Mouse (Mus musculus): Measurements from ENCODE around the gene Cep128. TPM values are rescaled to one million over a fixed set of nuclear protein-coding genes. Genes with fewer than 3 reads are reported as not detected.

Gene Cep128
- polyA plus RNA-seq, 1 experiment from 2014 or later = 3.7 TPM

GRCm38 (mm10) chr12:91416828-91417227, 32.6 kb upstream of the Cep128 start:
- Histone ChIP-seq H3K36me3 (ENCODE audit: control insufficient read depth, insufficient read depth) (no peaks in the 10 kb centered on the region), H3K9ac (ENCODE audit: low read depth, low read length) (no peak overlapping the region), H3K9me3 (ENCODE audit: control insufficient read depth) (no peaks in the 10 kb centered on the region), H3K27me3 (replicated peaks; ENCODE audit: control insufficient read depth, insufficient read depth, low read length) (no peaks in the 10 kb centered on the region), H3K4me1 (replicated peaks; ENCODE audit: control insufficient read depth, insufficient read depth, low read length) (no peaks in the 10 kb centered on the region), H3K27ac (ENCODE audit: low read depth, low read length) (no peak overlapping the region), H3K4me3 (ENCODE audit: low read depth, low read length) (no peak overlapping the region), H3K4me2 (replicated peaks; ENCODE audit: low read depth) (no peak overlapping the region)
- ATAC-seq = no peak
- 92% methylated on average over 7 of the region's 7 CpGs for WGBS
- no peak for TF ChIP-seq CTCF (IDR thresholded peaks at IDR 0.05; ENCODE audit: low read depth)

DNA sequence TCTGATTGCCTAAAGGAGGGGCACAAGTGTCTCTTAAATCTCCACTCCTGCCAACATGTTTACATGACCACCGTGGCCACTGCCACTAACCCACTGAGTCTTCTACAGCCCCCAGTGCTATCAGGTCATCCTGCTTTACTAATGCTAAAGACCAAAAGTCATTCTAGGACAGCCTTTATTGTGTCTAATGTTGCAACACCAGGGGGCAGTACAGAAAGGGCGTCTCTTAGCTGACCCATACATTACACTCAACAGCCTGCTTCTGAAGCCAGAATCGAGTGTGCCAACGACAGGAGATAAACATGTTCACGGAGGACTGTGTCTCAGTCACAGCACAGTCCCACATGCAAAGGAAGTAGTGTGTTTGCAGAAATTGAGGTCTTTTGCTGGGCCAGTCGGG, 30.9 kb upstream of the Cep128 start:
- Histone ChIP-seq H3K4me1 (replicated peaks; ENCODE audit: control insufficient read depth, insufficient read depth, low read length) (no peaks in the 10 kb centered on the region), H3K4me2 (replicated peaks; ENCODE audit: low read depth) (no peak overlapping the region), H3K9me3 (ENCODE audit: control insufficient read depth) (no peaks in the 10 kb centered on the region), H3K27ac (ENCODE audit: low read depth, low read length) (no peak overlapping the region), H3K4me3 (ENCODE audit: low read depth, low read length) (no peak overlapping the region), H3K27me3 (replicated peaks; ENCODE audit: control insufficient read depth, insufficient read depth, low read length) (no peaks in the 10 kb centered on the region), H3K9ac (ENCODE audit: low read depth, low read length) (no peak overlapping the region), H3K36me3 (ENCODE audit: control insufficient read depth, insufficient read depth) (no peaks in the 10 kb centered on the region)
- ATAC-seq = no peak
- 68% methylated on average over 6 of the region's 6 CpGs for WGBS
- TF ChIP-seq CTCF (IDR thresholded peaks at IDR 0.05; ENCODE audit: low read depth) = peak; percentile 46

GRCm38 (mm10) chr12:91412461-91413182, 28.4 kb upstream of the Cep128 start:
- H3K27me3 ChIP-seq (replicated peaks; ENCODE audit: control insufficient read depth, insufficient read depth, low read length) = no peaks in the 10 kb centered on the region
- H3K4me1 ChIP-seq (replicated peaks; ENCODE audit: control insufficient read depth, insufficient read depth, low read length) = no peaks in the 10 kb centered on the region
- H3K9ac ChIP-seq (ENCODE audit: low read depth, low read length) = no peak overlapping the region
- H3K36me3 ChIP-seq (ENCODE audit: control insufficient read depth, insufficient read depth) = no peaks in the 10 kb centered on the region
- no peak overlapping the region for H3K27ac ChIP-seq (ENCODE audit: low read depth, low read length)
- WGBS = 55% methylated on average over 7 of the region's 7 CpGs
- no peak overlapping the region for H3K4me3 ChIP-seq (ENCODE audit: low read depth, low read length)
- ATAC-seq = no peak
- no peak for TF ChIP-seq CTCF (IDR thresholded peaks at IDR 0.05; ENCODE audit: low read depth)
- H3K4me2 ChIP-seq (replicated peaks; ENCODE audit: low read depth) = no peak overlapping the region
- H3K9me3 ChIP-seq (ENCODE audit: control insufficient read depth) = no peaks in the 10 kb centered on the region

DNA sequence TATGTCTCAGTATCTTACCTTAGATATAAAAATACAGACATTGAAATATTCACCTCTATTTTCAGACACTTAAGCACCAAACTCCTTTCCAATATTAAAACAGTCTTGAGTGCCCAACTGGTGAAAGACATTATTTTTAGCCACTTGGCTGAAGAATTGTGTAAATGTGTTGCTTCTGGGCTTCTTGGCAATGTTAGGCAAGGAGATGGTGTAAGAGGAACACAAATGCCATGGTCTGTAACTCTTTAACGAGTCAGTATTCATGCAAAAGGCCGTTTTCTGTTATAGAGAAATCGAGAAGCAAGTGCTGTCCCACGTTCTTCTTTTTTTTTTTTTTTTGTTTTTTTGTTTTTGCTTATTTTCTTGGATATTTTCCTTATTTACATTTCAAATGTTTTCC, 26.1 kb upstream of the Cep128 start:
- no peaks in the 10 kb centered on the region for H3K4me1 ChIP-seq (replicated peaks; ENCODE audit: control insufficient read depth, insufficient read depth, low read length)
- no peaks in the 10 kb centered on the region for H3K36me3 ChIP-seq (ENCODE audit: control insufficient read depth, insufficient read depth)
- no peak overlapping the region for H3K4me2 ChIP-seq (replicated peaks; ENCODE audit: low read depth)
- WGBS = 91% methylated on average over 4 of the region's 4 CpGs
- H3K9ac ChIP-seq (ENCODE audit: low read depth, low read length) = no peak overlapping the region
- H3K9me3 ChIP-seq (ENCODE audit: control insufficient read depth) = no peaks in the 10 kb centered on the region
- no peaks in the 10 kb centered on the region for H3K27me3 ChIP-seq (replicated peaks; ENCODE audit: control insufficient read depth, insufficient read depth, low read length)
- no peak overlapping the region for H3K4me3 ChIP-seq (ENCODE audit: low read depth, low read length)
- no peak overlapping the region for H3K27ac ChIP-seq (ENCODE audit: low read depth, low read length)
- no peak for TF ChIP-seq CTCF (IDR thresholded peaks at IDR 0.05; ENCODE audit: low read depth)
- ATAC-seq = no peak

- Histone ChIP-seq H3K27ac (ENCODE audit: low read depth, low read length) (no peak overlapping the region), H3K4me3 (ENCODE audit: low read depth, low read length) (peak overlapping the region; percentile 44), H3K4me2 (replicated peaks; ENCODE audit: low read depth) (peak overlapping the region; percentile 79), H3K27me3 (replicated peaks; ENCODE audit: control insufficient read depth, insufficient read depth, low read length) (peaks cover 3% of the 10 kb centered on the region; the same call in 1 of the 2 replicates), H3K9me3 (ENCODE audit: control insufficient read depth) (no peaks in the 10 kb centered on the region), H3K36me3 (ENCODE audit: control insufficient read depth, insufficient read depth) (no peaks in the 10 kb centered on the region), H3K4me1 (replicated peaks; ENCODE audit: control insufficient read depth, insufficient read depth, low read length) (peaks cover 3% of the 10 kb centered on the region; the same call in 1 of the 2 replicates), H3K9ac (ENCODE audit: low read depth, low read length) (no peak overlapping the region)
- no peak for TF ChIP-seq CTCF (IDR thresholded peaks at IDR 0.05; ENCODE audit: low read depth)
- ATAC-seq = no peak
- 5% methylated on average over 12 of the region's 12 CpGs for WGBS
Measured at GRCm38 (mm10) chr12:91401049-91401352, 16.8 kb upstream of the Cep128 start.

GRCm38 (mm10) chr12:91400232-91401048, 16.2 kb upstream of the Cep128 start:
- H3K9ac ChIP-seq (ENCODE audit: low read depth, low read length) = peak overlapping the region; percentile 17; the same call in 1 of the 2 replicates
- under 1% methylated on average over 37 of the region's 38 CpGs for WGBS
- H3K4me3 ChIP-seq (ENCODE audit: low read depth, low read length) = peak overlapping the region; percentile 44
- H3K4me2 ChIP-seq (replicated peaks; ENCODE audit: low read depth) = peak overlapping the region; percentile 79
- no peak overlapping the region for H3K27ac ChIP-seq (ENCODE audit: low read depth, low read length)
- H3K4me1 ChIP-seq (replicated peaks; ENCODE audit: control insufficient read depth, insufficient read depth, low read length) = peaks cover 3% of the 10 kb centered on the region; the same call in 1 of the 2 replicates
- peaks cover 3% of the 10 kb centered on the region; the same call in 1 of the 2 replicates for H3K27me3 ChIP-seq (replicated peaks; ENCODE audit: control insufficient read depth, insufficient read depth, low read length)
- peak; percentile 94 for TF ChIP-seq CTCF (IDR thresholded peaks at IDR 0.05; ENCODE audit: low read depth)
- no peaks in the 10 kb centered on the region for H3K9me3 ChIP-seq (ENCODE audit: control insufficient read depth)
- H3K36me3 ChIP-seq (ENCODE audit: control insufficient read depth, insufficient read depth) = no peaks in the 10 kb centered on the region
- ATAC-seq = peak; percentile 73

Data from intestine, postnatal 0 days (tissue).